Mouse (Mus musculus) thymus, postnatal 4 days (tissue): ENCODE results near the gene Slc38a6.

ENCODE experiments used
- DNase-seq: peaks from one replicate; pipeline ENCODE4 v3.0.0; 2021

Gene Slc38a6

GRCm38 (mm10) chr12:73324742-73325141 is 38.2 kb downstream of the Slc38a6 start:
- DNase-seq = no peak

- no peak for DNase-seq
These were observed 38.6 kb downstream of the Slc38a6 start for GRCm38 (mm10) chr12:73325181-73325580.

- peak; percentile 57 for DNase-seq
These were observed 39.0 kb downstream of the Slc38a6 start for GRCm38 (mm10) chr12:73325617-73326016.

GRCm38 (mm10) chr12:73327381-73327780 is 40.8 kb downstream of the Slc38a6 start:
- DNase-seq = no peak

GRCm38 (mm10) chr12:73328448-73329167 is 42.0 kb downstream of the Slc38a6 start:
- no peak for DNase-seq

GRCm38 (mm10) chr12:73330236-73330635 is 43.7 kb downstream of the Slc38a6 start:
- DNase-seq = no peak

- DNase-seq = no peak
These were observed 46.1 kb downstream of the Slc38a6 start for GRCm38 (mm10) chr12:73332701-73333100.

GRCm38 (mm10) chr12:73334051-73334551 is 47.5 kb downstream of the Slc38a6 start:
- peak; percentile 73 for DNase-seq

- DNase-seq = peak; percentile 47
These were observed 50.5 kb downstream of the Slc38a6 start for GRCm38 (mm10) chr12:73337127-73337526.

- DNase-seq = no peak
These were observed 54.2 kb downstream of the Slc38a6 start for GRCm38 (mm10) chr12:73340642-73341293.

- peak; percentile 47 for DNase-seq
These were observed 55.4 kb downstream of the Slc38a6 start for GRCm38 (mm10) chr12:73341703-73342663.

- no peak for DNase-seq
These were observed 57.7 kb downstream of the Slc38a6 start for GRCm38 (mm10) chr12:73344300-73344699.

GRCm38 (mm10) chr12:73345157-73345556 is 58.6 kb downstream of the Slc38a6 start:
- DNase-seq = no peak

- no peak for DNase-seq
These were observed 60.6 kb downstream of the Slc38a6 start for GRCm38 (mm10) chr12:73347202-73347601.

- no peak for DNase-seq
These were observed 63.9 kb downstream of the Slc38a6 start for GRCm38 (mm10) chr12:73350466-73350865.

GRCm38 (mm10) chr12:73350982-73351381 is 64.4 kb downstream of the Slc38a6 start:
- no peak for DNase-seq

- DNase-seq = no peak
These were observed 65.2 kb downstream of the Slc38a6 start for GRCm38 (mm10) chr12:73351746-73352145.

- DNase-seq = no peak
These were observed 66.8 kb downstream of the Slc38a6 start for GRCm38 (mm10) chr12:73353362-73353761.

GRCm38 (mm10) chr12:73354521-73354920 is 67.9 kb downstream of the Slc38a6 start:
- DNase-seq = no peak

GRCm38 (mm10) chr12:73355084-73355775 is 68.7 kb downstream of the Slc38a6 start:
- DNase-seq = no peak

GRCm38 (mm10) chr12:73356696-73357095 is 70.1 kb downstream of the Slc38a6 start:
- DNase-seq = no peak

GRCm38 (mm10) chr12:73357311-73357710 is 70.7 kb downstream of the Slc38a6 start:
- DNase-seq = no peak
